Mouse (Mus musculus) cerebellum, adult 9-10 months (tissue): ENCODE measurements around the gene Mesd.
A peak's percentile ranks its signal among the peaks of the same experiment; 100 is the strongest.
"Not testable (repeated sequence)": the region's sequence is repeated elsewhere in the genome, so short reads cannot be mapped to it uniquely, and the experiment has no call there.

ENCODE experiments used
- DNase-seq: peaks from one replicate; pipeline ENCODE4 v3.0.0; 2022

Mesd gene

DNA sequence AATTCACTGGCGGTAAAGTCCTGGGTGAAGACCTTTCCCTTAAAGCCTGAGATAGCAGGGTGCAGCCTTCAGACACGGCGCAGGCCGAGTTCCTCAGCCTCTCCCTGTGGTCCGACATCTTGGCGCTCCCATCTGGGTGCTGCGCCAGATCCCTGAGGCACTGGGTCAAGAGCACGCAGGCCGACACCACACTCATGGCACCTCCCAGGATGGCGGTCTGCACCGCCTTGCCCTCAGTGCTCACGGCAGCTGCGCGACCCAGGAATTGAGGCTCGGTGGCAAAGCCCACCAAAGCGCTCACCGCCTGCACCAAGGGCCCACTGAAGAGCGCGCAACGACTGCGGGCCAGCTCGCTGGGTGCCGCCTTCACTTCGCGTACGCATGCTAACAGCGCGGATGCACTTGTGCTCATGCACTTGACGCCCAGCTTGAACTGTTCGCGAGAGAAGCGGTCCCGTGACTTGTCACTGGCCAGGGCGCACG lies 2.1 kb upstream of the Mesd start:
- peak; percentile 50 for DNase-seq

DNA sequence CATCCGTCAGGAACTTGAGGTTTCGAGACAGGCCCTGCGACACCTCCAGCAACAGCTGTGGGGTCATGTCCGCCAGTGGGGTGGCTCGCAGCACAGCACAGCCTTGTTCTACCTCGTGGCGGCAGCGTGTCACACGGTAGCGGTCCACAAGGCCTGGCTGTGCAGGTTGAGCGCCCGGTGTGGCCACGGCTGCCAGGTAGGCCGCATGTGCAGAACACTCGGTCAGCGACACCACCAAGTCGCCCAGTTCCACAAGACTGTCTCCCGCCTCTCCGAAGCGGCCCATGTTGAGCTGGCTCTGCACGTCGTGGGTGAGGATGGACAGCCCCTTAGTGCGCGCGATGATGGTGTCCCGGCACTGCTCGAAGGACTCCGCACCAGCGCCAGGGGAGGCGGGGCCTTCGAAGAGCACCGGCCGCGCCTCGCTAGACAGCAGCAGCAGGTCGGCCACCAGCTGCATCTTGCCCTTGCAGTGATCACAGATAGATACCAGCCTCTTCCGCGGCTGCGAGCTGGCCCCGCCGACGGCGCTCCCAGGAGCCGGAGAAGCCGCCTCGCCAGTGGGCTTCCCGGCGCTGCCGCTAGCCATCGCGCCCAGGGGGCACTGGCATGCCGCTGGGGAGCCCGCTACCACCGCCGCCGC lies 1.5 kb upstream of the Mesd start:
- peak; percentile 55 for DNase-seq

DNA sequence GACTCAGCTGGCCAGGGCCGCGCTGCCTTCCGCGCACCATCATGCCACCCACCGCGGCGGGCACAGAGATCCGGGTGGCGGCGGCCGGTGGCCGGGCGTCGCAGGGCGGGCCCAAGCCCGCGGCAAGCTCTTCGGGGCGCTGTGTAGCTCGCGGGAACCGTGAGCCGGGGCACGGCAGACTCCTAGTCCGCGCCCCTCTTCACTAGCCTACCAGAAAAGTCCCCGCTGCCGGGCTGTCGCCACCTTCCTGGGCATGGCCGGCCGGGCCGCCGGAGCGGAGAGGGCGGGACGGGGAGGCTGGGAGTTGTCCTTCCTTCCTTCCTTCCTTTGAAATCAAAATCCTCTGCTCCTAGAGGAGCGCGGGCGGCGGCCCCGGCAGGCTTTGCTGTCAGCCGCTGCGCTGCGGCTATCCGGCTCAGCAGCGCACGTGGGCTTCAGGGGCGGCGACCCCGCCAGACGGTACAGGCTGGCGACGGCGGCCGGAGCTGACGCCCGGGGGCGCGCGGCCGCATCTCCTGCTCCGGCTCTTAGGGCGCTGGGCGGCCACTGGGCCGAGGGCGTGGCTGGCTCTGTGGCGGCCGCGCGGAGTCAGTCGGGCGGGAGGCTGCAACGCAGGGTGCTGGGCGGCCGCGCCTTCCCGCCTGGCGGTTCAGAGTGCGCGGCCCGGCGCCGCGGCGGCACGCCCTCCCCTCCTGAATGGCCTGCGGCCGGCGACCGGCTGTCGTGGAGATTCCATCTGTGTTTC lies 818 bp upstream of the Mesd start:
- no peak for DNase-seq

DNA sequence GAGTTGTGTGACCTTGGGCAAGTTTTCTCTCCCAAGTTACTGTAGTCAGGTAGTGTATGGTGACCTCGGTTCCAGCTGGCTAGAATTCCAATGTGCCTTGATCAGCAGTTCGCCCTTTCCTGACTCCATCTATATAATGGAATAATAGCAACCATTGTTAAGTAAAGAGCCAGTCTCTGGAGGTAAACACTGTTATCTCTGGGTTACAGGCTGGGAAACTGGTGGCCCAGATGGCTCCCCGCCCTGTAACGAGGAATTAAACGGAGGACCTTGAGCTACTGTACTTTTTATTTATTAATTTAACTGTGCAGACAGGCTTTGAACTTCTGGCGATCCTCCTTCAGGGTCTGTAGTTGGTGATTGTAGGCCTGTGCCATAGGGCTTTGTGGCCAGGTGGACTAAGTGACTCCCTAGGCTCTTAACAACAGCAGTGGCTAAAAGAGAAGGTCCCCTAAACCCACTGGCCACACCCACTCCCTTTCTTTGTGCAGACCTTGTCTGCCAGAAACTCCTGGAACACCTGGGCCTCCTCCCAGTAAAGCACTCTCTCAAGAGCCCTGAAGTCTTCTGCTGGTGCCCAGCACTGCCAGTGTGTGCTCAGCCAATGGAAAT lies 761 bp downstream of the Mesd start:
- peak; percentile 51 for DNase-seq

DNA sequence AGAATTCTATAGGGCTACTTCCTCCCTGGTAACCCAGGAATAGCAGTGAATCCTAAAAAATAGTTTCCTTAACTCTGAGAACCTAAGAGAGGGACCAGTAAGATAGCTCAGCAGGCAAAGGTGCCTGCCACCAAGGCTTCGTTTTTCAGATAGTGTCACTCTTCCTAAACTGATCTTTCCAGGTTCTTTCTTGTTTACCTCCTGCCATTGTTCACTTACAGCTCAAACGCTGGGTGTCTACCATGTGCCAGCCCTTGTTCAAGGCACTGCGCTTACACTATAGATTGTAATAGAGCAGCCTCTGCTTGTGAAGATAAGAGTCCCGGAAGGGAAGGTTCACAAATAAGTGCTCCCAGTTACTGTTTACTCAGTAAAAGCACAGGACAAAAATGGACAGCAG lies 1.6 kb downstream of the Mesd start:
- no peak for DNase-seq

DNA sequence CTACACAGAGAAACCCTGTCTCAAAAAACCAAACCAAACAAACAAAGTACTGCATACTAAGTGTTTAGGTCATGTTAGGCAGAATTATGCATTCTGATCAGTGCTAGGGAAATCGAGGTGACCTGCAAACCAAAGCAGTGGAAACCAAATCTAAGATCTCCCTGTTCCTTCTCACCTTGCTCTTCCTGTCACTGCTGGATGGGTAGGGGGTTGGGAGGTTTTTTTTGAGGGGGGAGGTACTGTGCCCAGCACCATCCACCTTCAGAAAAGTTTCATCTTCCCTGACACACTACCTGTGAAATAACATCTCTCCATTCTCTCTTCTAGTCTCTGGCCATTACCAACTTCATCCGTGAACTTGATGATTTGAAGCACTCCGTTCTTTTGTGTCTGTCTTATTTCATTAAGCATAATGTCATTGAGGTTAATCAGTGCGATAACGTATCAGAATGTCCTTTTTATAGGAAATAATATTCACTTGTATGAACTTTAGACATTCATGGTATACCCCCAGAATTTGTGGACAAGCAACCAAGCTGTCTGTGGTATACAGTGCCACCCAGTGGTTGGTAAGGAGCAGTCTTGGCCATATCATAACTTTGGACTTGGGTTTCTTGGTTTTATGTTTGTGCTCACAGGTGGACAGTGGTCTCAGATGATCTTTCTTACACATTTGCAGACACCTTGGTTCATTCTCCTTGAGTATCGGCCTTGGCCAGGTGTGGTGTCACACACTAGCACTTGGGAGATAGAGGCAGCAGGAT lies 2.3 kb downstream of the Mesd start:
- DNase-seq = no peak

DNA sequence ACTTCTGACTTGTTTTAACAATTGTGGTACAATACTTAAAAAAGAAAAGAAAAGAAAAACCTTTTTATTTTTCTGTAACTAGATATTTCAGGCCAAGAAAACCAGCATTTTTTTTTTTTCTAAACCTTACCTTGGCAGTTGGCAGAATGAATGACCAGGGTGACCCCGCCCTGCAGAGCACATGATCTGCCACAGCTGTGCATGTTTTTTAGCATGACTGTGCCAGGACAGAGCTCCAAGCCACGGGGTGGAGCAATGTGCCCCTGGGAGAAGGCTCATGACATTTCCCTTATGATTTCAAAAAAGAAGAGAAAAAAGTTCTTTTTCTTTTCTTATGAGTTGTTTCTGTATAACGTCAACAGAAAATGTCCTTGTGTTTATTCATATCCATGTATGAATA lies 5.1 kb downstream of the Mesd start:
- DNase-seq = no peak

DNA sequence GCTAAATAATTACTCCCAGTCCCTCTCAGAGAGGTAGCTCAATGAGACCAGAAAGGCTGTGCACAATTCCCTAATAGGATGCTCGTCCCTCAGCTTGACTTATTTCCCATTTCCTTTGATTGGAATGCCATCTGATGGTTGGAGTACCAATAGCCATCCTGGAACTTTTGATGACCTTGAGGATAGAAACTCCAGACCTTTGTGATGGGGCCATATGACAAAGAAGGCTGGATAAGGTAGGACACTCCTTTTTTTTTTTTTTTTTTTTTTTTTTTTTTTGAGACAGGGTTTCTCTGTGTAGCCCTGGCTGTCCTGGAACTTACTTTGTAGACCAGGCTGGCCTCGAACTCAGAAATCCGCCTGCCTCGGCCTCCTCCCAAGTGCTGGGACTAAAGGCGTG lies 5.7 kb downstream of the Mesd start:
- DNase-seq = not testable (repeated sequence)

DNA sequence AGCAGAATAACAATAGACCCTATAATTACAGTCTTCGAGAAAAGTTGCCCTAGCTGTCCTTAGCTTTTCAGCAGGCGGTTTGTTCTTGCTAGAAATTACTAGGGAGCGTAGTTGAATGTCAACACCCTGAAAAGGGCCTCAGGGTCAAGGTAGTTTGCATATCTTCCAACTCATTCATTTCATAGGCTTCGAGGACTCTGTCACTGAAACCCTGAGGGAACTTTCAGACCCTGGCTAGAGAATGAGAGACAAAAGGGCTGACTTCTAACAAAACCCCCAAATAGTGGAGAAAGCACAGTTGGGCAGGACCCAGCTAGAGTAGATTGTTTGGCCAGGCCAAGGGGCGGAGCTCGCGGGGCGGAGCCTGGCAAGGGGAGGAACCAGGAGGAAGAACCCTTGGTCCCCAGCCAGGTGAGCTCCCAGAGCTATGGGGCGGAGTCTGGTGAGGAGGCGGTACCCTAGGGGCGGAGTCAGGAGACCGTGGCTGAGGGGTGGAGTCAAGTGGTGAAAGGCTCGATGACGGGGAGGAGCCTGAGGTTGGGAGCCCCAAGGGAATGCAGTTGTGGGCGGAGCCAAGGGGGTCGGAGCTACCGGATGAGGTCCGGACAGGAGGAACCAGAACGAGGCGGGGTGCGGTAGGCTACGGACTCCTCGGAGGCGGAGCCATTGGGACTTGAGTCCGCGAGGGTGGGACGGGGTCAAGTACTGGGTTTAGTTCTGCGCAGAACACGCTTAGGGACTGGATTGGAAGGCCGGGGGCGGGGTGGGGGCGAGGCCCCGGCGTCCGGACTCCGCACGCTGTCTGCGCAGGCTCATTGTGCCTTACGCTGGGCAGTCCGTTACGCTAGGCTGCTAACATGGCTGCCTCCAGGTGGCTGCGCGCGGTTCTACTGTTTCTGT lies 7.4 kb downstream of the Mesd start:
- DNase-seq = peak; percentile 98

DNA sequence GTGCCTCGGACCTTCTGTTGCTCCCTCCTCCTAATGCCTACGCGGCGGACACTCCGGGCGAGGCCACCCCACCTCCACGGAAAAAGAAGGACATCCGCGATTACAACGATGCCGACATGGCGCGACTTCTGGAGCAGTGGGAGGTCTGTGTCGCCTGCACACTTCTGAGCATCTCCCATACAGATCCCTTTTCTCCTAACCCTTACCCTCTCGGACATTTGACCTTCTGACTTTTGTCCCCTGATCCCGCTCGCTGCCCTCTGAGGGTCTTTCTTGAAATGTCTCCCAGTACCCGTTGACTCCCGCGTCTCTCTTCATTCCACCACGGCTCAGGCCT lies 8.0 kb downstream of the Mesd start:
- DNase-seq = no peak

DNA sequence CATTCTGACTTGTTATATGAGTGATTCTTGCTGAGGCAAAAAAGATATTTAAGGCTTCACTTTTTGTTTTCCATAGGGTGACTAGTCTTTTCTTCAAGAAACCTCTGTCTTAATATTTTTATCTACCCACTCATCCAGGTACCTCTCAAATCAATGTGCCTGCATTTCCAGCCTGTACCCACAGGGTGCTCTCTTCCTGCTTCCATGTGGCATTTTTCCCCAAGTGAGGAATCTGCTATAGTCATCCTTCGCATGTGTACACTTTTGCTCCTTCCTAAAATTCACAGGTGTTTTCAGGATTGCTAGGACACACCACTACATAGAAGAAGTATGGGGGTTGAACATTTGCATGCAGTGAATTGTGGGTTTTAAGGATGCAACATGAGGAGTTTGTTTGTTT lies 10.1 kb downstream of the Mesd start:
- no peak for DNase-seq

DNA sequence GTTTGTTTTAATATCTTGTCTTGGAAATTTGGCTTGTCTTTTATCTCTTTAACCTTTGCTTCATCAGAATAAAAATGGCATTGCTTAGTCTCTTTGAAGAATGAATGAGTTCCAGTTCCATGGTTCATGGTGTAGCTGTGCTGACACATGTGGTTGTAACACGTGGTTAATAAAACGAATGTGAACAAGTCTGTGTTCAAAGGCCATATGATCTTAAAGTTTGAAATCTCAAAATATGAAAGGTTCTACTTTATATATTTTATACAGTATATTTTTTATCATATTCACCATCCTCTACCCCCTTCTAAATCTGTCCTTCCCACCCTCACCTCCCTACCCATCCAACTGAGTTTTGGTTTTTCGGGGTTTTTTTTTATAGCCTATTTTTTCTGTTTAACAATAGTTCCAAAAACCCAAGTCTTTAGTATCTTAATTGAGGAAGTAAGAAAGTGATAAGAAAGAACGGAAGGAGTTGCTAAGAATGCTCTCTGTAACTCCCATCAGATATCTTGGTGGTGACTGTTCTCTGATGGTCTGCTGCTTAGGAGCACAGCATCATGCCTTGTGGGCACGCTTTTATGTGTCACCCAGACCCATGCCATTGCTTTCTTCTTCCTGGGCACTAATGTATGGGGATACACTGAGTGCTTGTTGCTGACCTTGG lies 11.9 kb downstream of the Mesd start:
- no peak for DNase-seq

DNA sequence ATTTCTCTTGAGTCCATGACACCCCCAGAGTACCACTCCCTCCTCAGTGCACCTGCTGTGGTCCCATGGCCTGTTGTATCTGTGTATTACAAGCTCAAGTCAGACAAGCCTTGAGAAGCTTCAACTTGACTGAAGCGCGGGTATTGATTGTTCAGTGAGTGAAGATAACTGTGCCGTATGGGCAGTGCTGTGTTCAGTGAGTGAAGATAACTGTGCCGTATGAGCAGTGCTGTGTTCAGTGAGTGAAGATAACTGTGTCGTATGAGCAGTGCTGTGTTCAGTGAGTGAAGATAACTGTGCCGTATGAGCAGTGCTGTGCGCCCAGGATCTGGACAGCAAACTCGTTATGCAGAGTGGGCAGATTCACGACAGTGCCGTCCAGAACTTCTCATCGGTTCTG lies 14.0 kb downstream of the Mesd start:
- DNase-seq = no peak

DNA sequence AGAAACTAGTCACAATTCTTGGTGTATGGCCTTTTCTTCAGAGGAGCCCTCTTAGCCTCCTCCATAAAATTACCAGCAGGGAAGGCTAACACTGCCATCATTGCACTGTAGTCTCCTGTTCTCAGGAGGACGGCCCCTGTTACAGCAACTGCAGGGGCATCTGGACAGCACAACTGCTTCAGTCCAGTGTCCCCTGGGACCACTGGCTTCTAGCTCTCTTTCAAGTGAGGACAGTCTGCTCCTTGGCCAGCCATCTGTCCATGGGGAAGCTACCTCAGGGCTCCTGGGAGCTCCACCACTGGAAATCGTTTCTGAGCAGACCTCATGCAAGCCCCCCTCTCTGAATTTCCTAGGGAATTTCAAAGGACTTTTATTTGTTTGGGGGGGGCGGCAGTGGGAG lies 16.3 kb downstream of the Mesd start:
- DNase-seq = no peak

DNA sequence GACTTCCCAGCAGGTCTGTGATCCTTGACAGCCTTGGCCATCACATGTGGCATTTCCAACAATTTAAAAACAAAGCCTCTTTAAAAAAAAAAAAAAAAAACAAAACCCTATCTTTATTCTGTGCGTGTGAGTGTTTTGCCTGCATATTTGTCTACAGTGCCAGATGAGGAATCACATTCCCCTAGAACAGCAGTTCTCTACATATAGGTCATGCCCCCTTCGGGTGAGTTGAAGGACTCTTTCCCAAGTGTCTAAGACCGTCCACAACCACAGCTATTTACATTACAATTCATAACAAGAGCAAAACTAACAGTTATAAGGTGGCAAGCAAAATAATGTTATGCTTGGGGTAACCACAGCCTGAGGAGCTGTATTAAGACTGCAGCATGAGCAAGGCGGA lies 17.2 kb downstream of the Mesd start:
- no peak for DNase-seq

DNA sequence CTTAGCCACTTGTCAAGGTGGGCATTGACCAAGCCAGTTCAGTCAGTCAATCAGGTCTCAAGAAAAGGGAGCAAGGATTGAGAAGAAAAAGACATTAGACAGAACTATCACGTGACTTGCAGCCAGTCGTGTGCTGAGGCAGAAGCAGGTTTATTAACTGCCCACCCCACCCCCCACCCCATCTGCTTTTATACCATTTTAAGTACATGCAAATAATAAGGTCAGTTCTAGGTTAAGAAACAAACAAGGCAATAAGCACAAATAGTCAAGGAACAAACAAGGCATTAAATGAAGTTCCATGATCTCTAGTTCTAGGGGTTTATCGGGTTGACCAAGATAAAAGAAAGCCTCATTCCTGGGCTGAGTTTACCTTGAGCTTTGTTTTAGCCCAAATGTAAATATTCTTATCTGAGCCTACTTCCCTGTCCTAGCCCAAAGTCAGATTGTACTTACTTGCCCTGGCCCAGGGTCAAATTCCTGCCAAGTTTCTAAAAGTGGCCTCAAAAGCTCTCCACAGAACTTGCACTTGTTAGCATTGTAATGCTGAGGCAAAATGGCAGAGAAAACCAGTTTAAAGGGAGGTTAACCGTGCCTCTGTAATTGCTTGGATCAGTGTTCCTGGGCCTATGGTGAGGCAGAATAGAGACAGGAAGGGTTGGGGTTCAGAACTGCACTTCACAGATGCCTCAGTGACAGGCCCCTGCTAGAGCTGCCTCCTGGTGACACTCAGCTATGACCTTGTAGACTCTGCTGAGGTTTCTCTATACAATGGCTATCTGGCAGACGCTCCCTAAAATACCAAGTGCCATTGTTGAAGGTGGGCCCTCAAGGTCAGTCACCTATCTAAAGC lies 18.3 kb downstream of the Mesd start:
- DNase-seq = no peak

DNA sequence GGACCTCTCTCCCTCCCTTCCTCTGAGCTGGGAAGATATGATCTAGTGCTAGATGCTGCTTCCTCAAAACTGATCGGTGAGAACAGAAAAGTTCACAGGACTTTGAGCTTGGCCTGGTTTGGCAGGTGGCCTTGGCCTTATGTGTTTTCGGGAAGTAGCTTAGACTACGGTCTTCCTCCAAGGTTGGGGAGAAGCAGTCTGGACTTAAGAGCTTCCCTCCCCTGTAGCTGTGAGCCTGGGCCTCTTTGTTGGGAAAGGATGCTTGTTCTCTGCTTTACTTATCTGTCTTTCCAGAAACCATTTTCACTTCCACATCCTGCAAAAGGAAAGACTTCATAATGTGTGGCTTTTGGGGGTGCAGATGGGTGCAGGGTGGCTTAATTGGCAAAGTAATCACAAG lies 20.6 kb downstream of the Mesd start:
- DNase-seq = no peak

DNA sequence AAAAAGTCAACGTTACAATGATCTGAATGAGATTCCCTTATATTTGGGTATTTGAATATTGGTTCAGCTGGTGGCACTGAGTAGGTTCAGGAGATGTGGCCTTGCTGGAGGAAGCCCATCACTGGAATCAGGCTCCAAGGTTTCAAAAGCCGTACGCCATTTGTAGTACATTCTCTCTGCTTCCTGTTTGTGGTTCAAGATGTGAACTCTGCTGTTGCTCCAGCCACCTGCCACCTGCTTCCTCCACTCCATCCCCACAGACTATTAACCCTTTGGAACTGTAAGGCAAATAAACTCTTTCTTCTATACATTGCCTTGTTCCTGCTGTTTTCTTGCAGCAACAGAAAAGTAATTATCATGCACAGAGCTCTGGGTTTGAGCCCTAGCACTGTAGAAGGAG lies 27.6 kb downstream of the Mesd start:
- DNase-seq = no peak

DNA sequence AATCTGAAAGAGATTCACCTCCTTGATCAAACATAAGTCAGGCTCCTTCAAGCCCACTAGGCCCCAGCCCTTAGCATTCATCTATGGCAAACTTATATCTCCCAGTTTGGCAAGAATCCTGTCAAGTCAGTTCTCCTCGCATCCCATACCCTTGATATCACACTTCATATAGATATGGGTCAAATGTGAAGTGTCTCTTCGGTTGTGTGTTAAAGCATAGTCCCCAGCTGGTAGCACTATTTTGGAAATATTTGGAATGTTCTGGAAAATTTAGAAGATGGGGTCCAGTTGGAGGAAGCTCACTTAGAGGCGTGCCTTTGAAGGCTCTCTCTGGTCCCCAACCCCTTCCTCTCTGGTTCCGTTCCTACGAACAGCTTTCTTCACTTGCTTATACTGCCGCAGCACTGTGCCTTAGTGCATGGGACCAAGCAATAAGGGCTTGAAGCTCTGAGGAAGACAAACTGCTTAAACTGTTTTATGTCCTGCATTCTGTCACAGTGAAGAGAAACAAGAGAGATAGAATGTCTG lies 29.2 kb downstream of the Mesd start:
- DNase-seq = no peak

DNA sequence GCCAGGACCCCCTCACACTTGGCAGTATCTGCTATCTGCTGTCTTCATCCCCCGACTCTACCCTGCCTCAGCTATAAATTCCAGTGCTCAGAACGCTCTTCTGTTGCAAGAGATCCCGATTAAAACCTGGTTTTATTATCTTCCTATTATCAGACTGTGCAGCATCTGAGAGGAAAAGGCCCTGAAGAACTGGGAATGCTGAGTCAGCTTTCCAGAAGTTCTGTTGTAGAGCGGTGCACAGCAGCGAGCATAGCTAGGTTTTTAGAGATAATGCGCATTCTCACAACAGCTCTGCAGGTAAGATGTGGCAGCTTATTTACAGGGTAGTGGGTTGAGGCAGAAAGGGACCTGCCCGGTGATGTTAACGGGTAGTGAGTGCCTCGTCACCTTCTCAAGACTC lies 29.7 kb downstream of the Mesd start:
- DNase-seq = no peak

DNA sequence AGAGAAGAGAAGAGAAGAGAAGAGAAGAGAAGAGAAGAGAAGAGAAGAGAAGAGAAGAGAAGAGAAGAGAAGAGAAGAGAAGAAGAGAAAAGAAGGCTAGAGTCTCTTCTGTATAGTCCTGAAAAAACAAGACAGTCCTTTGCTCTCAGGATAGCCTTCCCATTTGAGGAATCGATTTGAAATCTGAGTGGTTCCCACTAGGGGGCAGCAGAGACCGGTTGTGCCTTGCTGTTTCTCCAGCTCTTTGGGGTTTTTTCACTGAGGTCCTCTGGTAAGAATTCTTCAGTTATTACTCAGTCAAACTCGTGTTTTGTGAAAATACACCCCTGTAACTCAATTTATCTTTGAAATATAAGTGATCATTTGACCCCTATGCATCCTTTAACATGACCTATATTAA lies 30.3 kb downstream of the Mesd start:
- DNase-seq = peak; percentile 90
